Mouse (Mus musculus): ENCODE measurements around the gene Olfr448. TPM values are rescaled to one million over a fixed set of nuclear protein-coding genes. Genes with fewer than 3 reads are reported as not detected.

Gene Olfr448
- polyA plus RNA-seq (2014; fragmentation: Nextera tagmentation; extraction: Ambion mirVana) = not detected in 2 replicates

- Histone ChIP-seq H3K4me1 (replicated peaks; ENCODE audit: control insufficient read depth, insufficient read depth, low read length) (no peaks in the 10 kb centered on the region), H3K27me3 (replicated peaks; ENCODE audit: control insufficient read depth, insufficient read depth, low read length) (no peaks in the 10 kb centered on the region), H3K27ac (ENCODE audit: low read depth, low read length) (no peak within 1 kb of the TSS), H3K36me3 (ENCODE audit: control insufficient read depth, insufficient read depth, low read length) (no peaks in the 10 kb centered on the region), H3K4me3 (ENCODE audit: low read depth, low read length) (no peak within 1 kb of the TSS), H3K9ac (ENCODE audit: low read depth, low read length) (no peak within 1 kb of the TSS), H3K4me2 (no peak within 1 kb of the TSS), H3K9me3 (ENCODE audit: control insufficient read depth, low read length) (no peaks in the 10 kb centered on the region)
- no peak for ATAC-seq (replicated peaks; ENCODE audit: low FRiP score)
- 97% methylated on average over 1 of the region's 1 CpGs for WGBS
- DNase-seq (ENCODE audit: low spot score) = no peak
Measured at GRCm38 (mm10) chr6:42890141-42890540, at the start of gene Olfr448. Gene Olfr448 (plus strand): TSS chr6:42890441.

GRCm38 (mm10) chr6:42860222-42860819 lies 29.9 kb upstream of the Olfr448 start:
- Histone ChIP-seq H3K4me3 (ENCODE audit: low read depth, low read length) (no peak overlapping the region), H3K27ac (ENCODE audit: low read depth, low read length) (no peak overlapping the region), H3K4me2 (no peak overlapping the region), H3K27me3 (replicated peaks; ENCODE audit: control insufficient read depth, insufficient read depth, low read length) (no peaks in the 10 kb centered on the region), H3K9me3 (ENCODE audit: control insufficient read depth, low read length) (no peaks in the 10 kb centered on the region), H3K36me3 (ENCODE audit: control insufficient read depth, insufficient read depth, low read length) (no peaks in the 10 kb centered on the region), H3K9ac (ENCODE audit: low read depth, low read length) (no peak overlapping the region), H3K4me1 (replicated peaks; ENCODE audit: control insufficient read depth, insufficient read depth, low read length) (no peaks in the 10 kb centered on the region)
- WGBS = 10% methylated on average over 4 of the region's 4 CpGs
- DNase-seq (ENCODE audit: low spot score) (no peak), ATAC-seq (replicated peaks; ENCODE audit: low FRiP score) (no peak)

- no peak for DNase-seq (ENCODE audit: low spot score)
- H3K4me3 ChIP-seq (ENCODE audit: low read depth, low read length) = no peak overlapping the region
- no peaks in the 10 kb centered on the region for H3K9me3 ChIP-seq (ENCODE audit: control insufficient read depth, low read length)
- H3K36me3 ChIP-seq (ENCODE audit: control insufficient read depth, insufficient read depth, low read length) = no peaks in the 10 kb centered on the region
- 79% methylated on average over 3 of the region's 3 CpGs for WGBS
- H3K9ac ChIP-seq (ENCODE audit: low read depth, low read length) = no peak overlapping the region
- H3K27me3 ChIP-seq (replicated peaks; ENCODE audit: control insufficient read depth, insufficient read depth, low read length) = no peaks in the 10 kb centered on the region
- no peak for ATAC-seq (replicated peaks; ENCODE audit: low FRiP score)
- H3K27ac ChIP-seq (ENCODE audit: low read depth, low read length) = no peak overlapping the region
- H3K4me2 ChIP-seq = no peak overlapping the region
- H3K4me1 ChIP-seq (replicated peaks; ENCODE audit: control insufficient read depth, insufficient read depth, low read length) = no peaks in the 10 kb centered on the region
Measured at GRCm38 (mm10) chr6:42869695-42870094, 20.5 kb upstream of the Olfr448 start.

- H3K27ac ChIP-seq (ENCODE audit: low read depth, low read length) = no peak overlapping the region
- H3K9ac ChIP-seq (ENCODE audit: low read depth, low read length) = no peak overlapping the region
- no peak overlapping the region for H3K4me3 ChIP-seq (ENCODE audit: low read depth, low read length)
- no peaks in the 10 kb centered on the region for H3K4me1 ChIP-seq (replicated peaks; ENCODE audit: control insufficient read depth, insufficient read depth, low read length)
- no peaks in the 10 kb centered on the region for H3K27me3 ChIP-seq (replicated peaks; ENCODE audit: control insufficient read depth, insufficient read depth, low read length)
- DNase-seq (ENCODE audit: low spot score) = no peak
- no peaks in the 10 kb centered on the region for H3K36me3 ChIP-seq (ENCODE audit: control insufficient read depth, insufficient read depth, low read length)
- no peaks in the 10 kb centered on the region for H3K9me3 ChIP-seq (ENCODE audit: control insufficient read depth, low read length)
- no peak overlapping the region for H3K4me2 ChIP-seq
- no peak for ATAC-seq (replicated peaks; ENCODE audit: low FRiP score)
Measured at GRCm38 (mm10) chr6:42876323-42876722, 13.9 kb upstream of the Olfr448 start.

- ATAC-seq (replicated peaks; ENCODE audit: low FRiP score) (no peak), DNase-seq (ENCODE audit: low spot score) (no peak)
- WGBS = 8% methylated on average over 1 of the region's 1 CpGs
- no peaks in the 10 kb centered on the region for H3K36me3 ChIP-seq (ENCODE audit: control insufficient read depth, insufficient read depth, low read length)
- H3K27ac ChIP-seq (ENCODE audit: low read depth, low read length) = no peak overlapping the region
- no peaks in the 10 kb centered on the region for H3K27me3 ChIP-seq (replicated peaks; ENCODE audit: control insufficient read depth, insufficient read depth, low read length)
- no peak overlapping the region for H3K4me3 ChIP-seq (ENCODE audit: low read depth, low read length)
- H3K4me2 ChIP-seq = no peak overlapping the region
- H3K9me3 ChIP-seq (ENCODE audit: control insufficient read depth, low read length) = no peaks in the 10 kb centered on the region
- H3K9ac ChIP-seq (ENCODE audit: low read depth, low read length) = no peak overlapping the region
- H3K4me1 ChIP-seq (replicated peaks; ENCODE audit: control insufficient read depth, insufficient read depth, low read length) = no peaks in the 10 kb centered on the region
Measured at GRCm38 (mm10) chr6:42900345-42900744, 10.1 kb downstream of the Olfr448 start.

GRCm38 (mm10) chr6:42908578-42908977 lies 18.3 kb downstream of the Olfr448 start, which contains the start of gene Olfr447:
Gene Olfr447 (plus strand): TSS chr6:42908878.
- Histone ChIP-seq H3K4me2 (no peak within 1 kb of the TSS), H3K9me3 (ENCODE audit: control insufficient read depth, low read length) (no peaks in the 10 kb centered on the region), H3K27ac (ENCODE audit: low read depth, low read length) (no peak within 1 kb of the TSS), H3K36me3 (ENCODE audit: control insufficient read depth, insufficient read depth, low read length) (no peaks in the 10 kb centered on the region), H3K4me3 (ENCODE audit: low read depth, low read length) (no peak within 1 kb of the TSS), H3K4me1 (replicated peaks; ENCODE audit: control insufficient read depth, insufficient read depth, low read length) (no peaks in the 10 kb centered on the region), H3K27me3 (replicated peaks; ENCODE audit: control insufficient read depth, insufficient read depth, low read length) (no peaks in the 10 kb centered on the region), H3K9ac (ENCODE audit: low read depth, low read length) (no peak within 1 kb of the TSS)
- ATAC-seq (replicated peaks; ENCODE audit: low FRiP score) = no peak
- no peak for DNase-seq (ENCODE audit: low spot score)

- Histone ChIP-seq H3K27me3 (replicated peaks; ENCODE audit: control insufficient read depth, insufficient read depth, low read length) (no peaks in the 10 kb centered on the region), H3K4me1 (replicated peaks; ENCODE audit: control insufficient read depth, insufficient read depth, low read length) (no peaks in the 10 kb centered on the region), H3K4me2 (no peak within 1 kb of the TSS), H3K9me3 (ENCODE audit: control insufficient read depth, low read length) (no peaks in the 10 kb centered on the region), H3K27ac (ENCODE audit: low read depth, low read length) (no peak within 1 kb of the TSS), H3K9ac (ENCODE audit: low read depth, low read length) (no peak within 1 kb of the TSS), H3K4me3 (ENCODE audit: low read depth, low read length) (no peak within 1 kb of the TSS), H3K36me3 (ENCODE audit: control insufficient read depth, insufficient read depth, low read length) (no peaks in the 10 kb centered on the region)
- WGBS = 64% methylated on average over 2 of the region's 2 CpGs
- DNase-seq (ENCODE audit: low spot score) (no peak), ATAC-seq (replicated peaks; ENCODE audit: low FRiP score) (no peak)
Measured at GRCm38 (mm10) chr6:42921077-42921476, 30.8 kb downstream of the Olfr448 start, which contains the start of gene Olfr446. Gene Olfr446 (plus strand): TSS chr6:42921377.

Other genes with a start within 250 kb of the Olfr448 start
- gene Tcaf2, start 245.2 kb upstream of the Olfr448 start, polyA plus RNA-seq (2014; fragmentation: Nextera tagmentation; extraction: Ambion mirVana) = 0.29 and 0.55 TPM in 2 replicates
- 23.3 and 26.2 TPM in 2 replicates for gene Tcaf1, start 180.4 kb upstream of the Olfr448 start, polyA plus RNA-seq (2014; fragmentation: Nextera tagmentation; extraction: Ambion mirVana)
- gene Olfr453, start 151.1 kb upstream of the Olfr448 start, polyA plus RNA-seq (2014; fragmentation: Nextera tagmentation; extraction: Ambion mirVana) = not detected in 2 replicates
- not detected in 2 replicates for gene Olfr38, start 134.0 kb upstream of the Olfr448 start, polyA plus RNA-seq (2014; fragmentation: Nextera tagmentation; extraction: Ambion mirVana)
- gene Olfr452, start 105.3 kb upstream of the Olfr448 start, polyA plus RNA-seq (2014; fragmentation: Nextera tagmentation; extraction: Ambion mirVana) = not detected in 2 replicates
- not detected in 2 replicates for gene Olfr450, start 78.5 kb upstream of the Olfr448 start, polyA plus RNA-seq (2014; fragmentation: Nextera tagmentation; extraction: Ambion mirVana)
- not detected in 2 replicates for gene Olfr449, start 56.1 kb upstream of the Olfr448 start, polyA plus RNA-seq (2014; fragmentation: Nextera tagmentation; extraction: Ambion mirVana)
- not detected in 2 replicates for gene Olfr447, start 18.4 kb downstream of the Olfr448 start, polyA plus RNA-seq (2014; fragmentation: Nextera tagmentation; extraction: Ambion mirVana)
- not detected in 2 replicates for gene Olfr446, start 30.9 kb downstream of the Olfr448 start, polyA plus RNA-seq (2014; fragmentation: Nextera tagmentation; extraction: Ambion mirVana)
- not detected in 2 replicates for gene Olfr444, start 58.6 kb downstream of the Olfr448 start, polyA plus RNA-seq (2014; fragmentation: Nextera tagmentation; extraction: Ambion mirVana)
- not detected in 2 replicates for gene Olfr441, start 215.9 kb downstream of the Olfr448 start, polyA plus RNA-seq (2014; fragmentation: Nextera tagmentation; extraction: Ambion mirVana)